Mouse (Mus musculus): ENCODE results near the gene Nupl2. TPM values are rescaled to one million over a fixed set of nuclear protein-coding genes. Genes with fewer than 3 reads are reported as not detected.

The Nupl2 gene
- 14.1 and 15.3 TPM in 2 replicates for polyA plus RNA-seq (2015; fragmentation: Nextera tagmentation; extraction: Ambion mirVana)

DNA sequence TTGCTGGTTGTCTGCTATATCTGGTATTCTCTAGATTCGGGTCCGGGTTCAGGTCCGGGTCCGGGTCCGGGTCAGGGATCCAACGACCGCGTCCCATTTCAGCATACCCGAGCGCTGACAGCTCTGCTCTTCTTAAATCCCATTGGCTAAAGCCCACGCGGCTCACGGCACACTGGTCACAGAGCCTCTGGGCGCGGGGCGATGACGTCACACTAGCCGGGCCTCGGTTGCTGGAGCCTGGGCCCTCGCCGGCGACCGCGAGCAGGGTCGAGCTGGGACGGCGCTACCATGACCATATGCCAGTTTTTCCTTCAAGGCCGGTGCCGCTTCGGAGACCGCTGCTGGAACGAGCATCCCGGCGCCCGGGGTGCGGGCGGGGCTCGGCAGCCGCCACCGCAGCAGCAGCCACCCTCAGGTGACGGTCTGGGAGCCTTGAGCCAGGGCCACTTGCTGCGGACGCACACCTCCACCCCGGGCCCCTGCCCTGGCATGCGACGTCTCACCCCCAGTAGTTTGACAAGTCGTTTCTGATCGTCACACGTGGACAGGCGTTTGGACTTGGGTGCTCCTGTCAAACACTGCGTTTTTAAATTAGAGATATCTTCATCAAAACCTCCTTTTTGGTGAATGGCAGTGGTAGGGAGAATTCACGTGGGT is at the start of gene Nupl2:
TSS of gene Nupl2 (plus strand) at position 175 of the 657 bp plus-strand sequence.
- peak; percentile 99 for ATAC-seq (ENCODE audit: low FRiP score)
- Histone ChIP-seq H3K27me3 (replicated peaks) (no peaks in the 10 kb centered on the region), H3K36me3 (peaks cover 21% of the 10 kb centered on the region), H3K4me2 (peak within 1 kb of the TSS; percentile 75), H3K4me3 (replicated peaks) (peak within 1 kb of the TSS; percentile 67), H3K9ac (replicated peaks) (peak within 1 kb of the TSS; percentile 91), H3K9me3 (replicated peaks) (no peaks in the 10 kb centered on the region), H3K4me1 (peaks cover 10% of the 10 kb centered on the region), H3K27ac (replicated peaks) (peak within 1 kb of the TSS; percentile 81)
- WGBS = under 1% methylated on average over 52 of the region's 52 CpGs

DNA sequence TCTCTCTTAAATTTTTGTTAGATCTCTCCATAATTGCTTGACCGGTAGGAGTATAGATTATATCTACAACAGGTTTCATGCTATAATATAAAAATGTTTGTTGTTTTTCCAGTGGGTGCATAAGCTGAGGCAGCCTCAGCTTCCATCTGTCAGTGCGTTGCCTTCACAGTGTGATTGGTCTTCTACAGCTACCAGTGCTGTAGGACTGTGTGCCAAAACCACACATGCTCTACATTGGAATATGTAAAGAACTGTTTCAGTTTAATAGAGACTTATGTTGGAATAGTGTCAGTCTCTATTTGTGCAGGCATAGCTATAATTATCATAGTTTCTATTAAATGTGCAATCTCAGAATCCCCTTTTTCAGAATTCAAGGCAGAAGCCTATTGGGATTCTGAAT is 42.5 kb upstream of the Nupl2 start:
- Histone ChIP-seq H3K4me1 (peaks cover 12% of the 10 kb centered on the region; the same call in 1 of the 2 replicates), H3K36me3 (peaks cover 9% of the 10 kb centered on the region; the same call in 1 of the 2 replicates), H3K4me3 (replicated peaks) (no peak overlapping the region), H3K27me3 (replicated peaks) (no peaks in the 10 kb centered on the region), H3K9me3 (replicated peaks) (no peaks in the 10 kb centered on the region), H3K9ac (replicated peaks) (no peak overlapping the region), H3K4me2 (no peak overlapping the region), H3K27ac (replicated peaks) (no peak overlapping the region)
- ATAC-seq (ENCODE audit: low FRiP score) = no peak
- 92% methylated on average over 2 of the region's 2 CpGs for WGBS

DNA sequence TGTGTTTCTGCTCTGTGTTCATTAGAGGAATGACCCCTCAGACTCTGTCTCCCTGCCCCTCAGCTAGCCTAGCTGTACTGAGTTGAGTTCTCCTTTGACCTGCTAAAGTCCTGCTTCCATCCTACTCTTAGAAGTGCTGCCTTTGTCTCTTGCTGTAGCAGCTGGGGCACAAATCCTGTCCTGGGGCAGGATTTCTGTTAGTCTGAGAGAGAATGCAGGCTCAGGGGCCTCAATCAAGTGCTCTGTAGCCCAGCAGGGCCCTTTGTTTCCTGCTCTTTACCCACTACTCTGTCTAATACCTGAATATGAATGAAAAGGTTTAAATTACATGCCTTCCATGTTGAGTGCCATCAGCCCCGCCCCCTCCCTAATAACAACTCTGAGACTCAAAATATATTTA is 40.6 kb upstream of the Nupl2 start:
- no peak overlapping the region for H3K4me3 ChIP-seq (replicated peaks)
- H3K36me3 ChIP-seq = peaks cover 10% of the 10 kb centered on the region
- WGBS = 57% methylated on average over 1 of the region's 1 CpGs
- no peaks in the 10 kb centered on the region for H3K9me3 ChIP-seq (replicated peaks)
- H3K27ac ChIP-seq (replicated peaks) = no peak overlapping the region
- H3K4me2 ChIP-seq = no peak overlapping the region
- peaks cover 12% of the 10 kb centered on the region; the same call in 1 of the 2 replicates for H3K4me1 ChIP-seq
- ATAC-seq (ENCODE audit: low FRiP score) = no peak
- H3K9ac ChIP-seq (replicated peaks) = no peak overlapping the region
- H3K27me3 ChIP-seq (replicated peaks) = no peaks in the 10 kb centered on the region

DNA sequence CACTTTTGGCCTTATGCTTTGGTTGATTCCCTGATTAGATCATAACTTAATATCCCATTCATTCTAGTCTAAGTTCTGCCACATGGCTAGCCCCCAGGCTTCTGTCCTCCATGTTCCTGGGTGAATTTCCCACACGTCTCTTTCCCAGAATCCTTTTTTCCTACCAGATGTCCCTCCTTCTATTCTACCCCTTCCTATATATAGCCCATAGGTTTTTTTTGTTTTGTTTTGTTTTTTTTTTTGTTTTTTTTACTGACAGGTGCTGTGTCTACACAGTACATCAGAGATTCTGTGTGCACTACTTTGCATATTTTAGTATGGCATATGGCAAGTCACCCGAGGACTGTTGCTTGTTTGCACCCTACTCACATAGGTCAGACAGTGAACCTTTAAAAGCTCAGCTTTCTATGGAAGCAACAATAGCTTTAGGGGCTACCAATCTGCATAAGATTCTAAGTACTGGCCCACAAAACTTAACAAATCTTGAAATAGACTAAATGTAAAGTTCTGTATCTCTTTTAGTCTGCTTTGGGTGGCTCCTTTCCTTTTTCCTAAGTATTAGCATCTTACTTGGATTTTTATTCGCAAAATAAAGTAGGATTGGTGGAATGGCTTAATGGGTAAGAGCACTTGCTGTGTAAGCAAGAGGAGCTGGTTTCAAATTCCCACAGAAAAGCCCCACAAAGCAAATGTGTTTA is 40.0 kb upstream of the Nupl2 start:
- Histone ChIP-seq H3K27me3 (replicated peaks) (no peaks in the 10 kb centered on the region), H3K9me3 (replicated peaks) (no peaks in the 10 kb centered on the region), H3K27ac (replicated peaks) (no peak overlapping the region), H3K36me3 (peaks cover 6% of the 10 kb centered on the region), H3K9ac (replicated peaks) (no peak overlapping the region), H3K4me2 (no peak overlapping the region), H3K4me1 (peaks cover 12% of the 10 kb centered on the region; the same call in 1 of the 2 replicates), H3K4me3 (replicated peaks) (no peak overlapping the region)
- 25% methylated on average over 3 of the region's 3 CpGs for WGBS
- no peak for ATAC-seq (ENCODE audit: low FRiP score)

DNA sequence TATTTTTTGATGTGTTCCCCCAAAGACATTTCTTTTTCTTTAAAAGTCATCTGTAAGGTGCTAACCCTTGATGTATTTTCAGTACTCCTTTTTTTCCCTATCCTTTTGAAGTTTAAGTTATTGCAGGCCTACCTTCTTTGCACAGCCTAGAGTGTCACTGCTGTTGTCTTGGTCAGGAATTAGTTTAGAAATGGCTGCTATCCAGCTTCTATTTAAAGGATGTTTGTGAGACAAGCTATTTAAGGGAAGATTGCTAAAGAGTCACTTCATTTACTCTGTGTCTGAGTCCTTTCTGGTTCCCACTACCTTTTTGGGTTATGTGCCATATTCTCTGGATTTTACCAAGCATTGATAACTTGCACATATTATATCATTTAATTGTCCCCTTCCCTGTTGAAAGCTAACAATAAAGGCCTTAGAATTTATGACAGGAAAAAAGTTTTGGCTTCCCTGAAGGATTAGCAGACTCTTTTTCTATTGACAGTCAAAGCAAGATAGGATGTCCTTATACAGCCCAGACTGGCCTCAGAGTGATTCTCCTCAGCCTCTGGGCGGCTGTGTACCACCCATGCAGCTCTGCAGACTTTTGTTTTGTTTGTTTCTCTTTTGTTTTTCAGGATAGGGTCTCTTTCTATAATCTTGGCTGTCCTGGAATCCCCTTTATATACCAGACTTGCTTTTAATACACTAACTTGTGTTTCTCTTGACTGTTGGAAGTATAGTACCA is 38.7 kb upstream of the Nupl2 start:
- H3K4me1 ChIP-seq = peaks cover 12% of the 10 kb centered on the region; the same call in 1 of the 2 replicates
- no peak for ATAC-seq (ENCODE audit: low FRiP score)
- H3K27me3 ChIP-seq (replicated peaks) = no peaks in the 10 kb centered on the region
- H3K9me3 ChIP-seq (replicated peaks) = no peaks in the 10 kb centered on the region
- WGBS = 33% methylated on average over 1 of the region's 1 CpGs
- H3K4me3 ChIP-seq (replicated peaks) = no peak overlapping the region
- H3K27ac ChIP-seq (replicated peaks) = no peak overlapping the region
- peaks cover 14% of the 10 kb centered on the region for H3K36me3 ChIP-seq
- H3K9ac ChIP-seq (replicated peaks) = no peak overlapping the region
- H3K4me2 ChIP-seq = no peak overlapping the region

DNA sequence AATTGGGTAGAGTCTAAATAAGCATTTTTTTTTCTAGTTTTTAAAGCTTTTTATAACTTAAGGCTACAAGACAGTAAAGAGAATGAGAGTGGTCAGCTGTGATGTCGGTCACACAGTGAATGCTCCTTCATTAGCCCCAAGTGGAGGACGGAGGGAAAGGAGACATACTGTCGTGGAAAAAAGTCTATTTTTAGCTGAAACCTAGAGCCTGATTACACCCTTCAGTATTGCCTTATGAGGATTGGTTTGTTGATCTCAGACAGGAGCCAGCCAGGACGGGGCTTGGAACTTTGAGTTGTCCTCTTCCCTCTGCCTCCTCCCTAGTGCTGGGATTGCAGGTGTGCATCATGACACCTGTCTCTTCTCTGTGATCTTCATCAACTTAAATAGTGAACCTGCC is 37.8 kb upstream of the Nupl2 start:
- no peak overlapping the region for H3K27ac ChIP-seq (replicated peaks)
- no peak overlapping the region for H3K9ac ChIP-seq (replicated peaks)
- no peaks in the 10 kb centered on the region for H3K27me3 ChIP-seq (replicated peaks)
- H3K4me2 ChIP-seq = no peak overlapping the region
- H3K9me3 ChIP-seq (replicated peaks) = no peaks in the 10 kb centered on the region
- H3K36me3 ChIP-seq = peaks cover 14% of the 10 kb centered on the region
- H3K4me3 ChIP-seq (replicated peaks) = no peak overlapping the region
- WGBS = 69% methylated on average over 4 of the region's 4 CpGs
- no peak for ATAC-seq (ENCODE audit: low FRiP score)
- peaks cover 12% of the 10 kb centered on the region; the same call in 1 of the 2 replicates for H3K4me1 ChIP-seq

DNA sequence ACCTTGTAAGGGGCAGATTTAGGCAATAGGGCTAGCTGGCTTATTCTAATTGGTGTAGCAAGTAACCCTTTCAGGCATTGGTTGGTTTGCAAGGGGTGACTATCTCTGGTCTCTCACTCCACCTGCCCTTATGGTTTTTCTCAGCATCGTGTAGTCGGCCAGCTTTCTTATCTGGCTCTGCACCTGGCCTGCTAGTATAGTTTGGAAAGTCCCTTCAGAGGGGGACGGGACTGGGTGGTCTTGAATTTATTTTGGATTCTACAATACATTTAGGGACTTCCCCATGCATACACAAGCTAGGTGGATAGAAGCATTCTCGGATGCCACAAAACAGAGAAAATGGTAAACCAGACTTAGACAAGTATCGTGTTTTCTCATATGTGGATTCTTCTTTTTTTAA is 17.8 kb upstream of the Nupl2 start:
- H3K9ac ChIP-seq (replicated peaks) = no peak overlapping the region
- peaks cover 67% of the 10 kb centered on the region for H3K36me3 ChIP-seq

DNA sequence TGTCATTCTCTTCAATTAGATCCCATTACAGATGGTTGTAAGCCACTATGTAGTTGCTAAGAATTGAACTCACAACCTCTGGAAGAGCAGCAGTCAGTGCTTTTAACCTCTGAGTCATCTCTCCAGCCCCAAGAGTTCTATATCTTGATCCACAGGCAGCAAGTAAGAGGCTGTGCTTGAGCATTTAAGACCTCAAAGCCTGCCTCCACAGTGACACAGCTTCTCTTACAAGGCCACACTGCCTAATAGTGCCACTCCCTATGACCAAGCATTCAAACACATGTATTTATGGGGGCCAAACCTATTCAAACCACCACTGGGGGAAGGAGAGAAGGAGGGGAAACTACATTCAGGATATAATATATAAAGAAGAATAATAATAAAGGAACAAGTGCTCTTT is 12.6 kb upstream of the Nupl2 start:
- Histone ChIP-seq H3K36me3 (peaks cover 56% of the 10 kb centered on the region), H3K27ac (replicated peaks) (no peak overlapping the region), H3K4me3 (replicated peaks) (no peak overlapping the region), H3K4me1 (no peaks in the 10 kb centered on the region), H3K9me3 (replicated peaks) (no peaks in the 10 kb centered on the region), H3K9ac (replicated peaks) (no peak overlapping the region), H3K27me3 (replicated peaks) (no peaks in the 10 kb centered on the region), H3K4me2 (no peak overlapping the region)
- ATAC-seq (ENCODE audit: low FRiP score) = no peak

More for the DNA sequence above, 17.8 kb upstream of the Nupl2 start:
- no peak overlapping the region for H3K27ac ChIP-seq (replicated peaks)
- H3K9me3 ChIP-seq (replicated peaks) = no peaks in the 10 kb centered on the region
- no peak for ATAC-seq (ENCODE audit: low FRiP score)
- no peaks in the 10 kb centered on the region for H3K27me3 ChIP-seq (replicated peaks)
- H3K4me3 ChIP-seq (replicated peaks) = no peak overlapping the region
- 95% methylated on average over 5 of the region's 5 CpGs for WGBS
- no peaks in the 10 kb centered on the region for H3K4me1 ChIP-seq
- H3K4me2 ChIP-seq = no peak overlapping the region

DNA sequence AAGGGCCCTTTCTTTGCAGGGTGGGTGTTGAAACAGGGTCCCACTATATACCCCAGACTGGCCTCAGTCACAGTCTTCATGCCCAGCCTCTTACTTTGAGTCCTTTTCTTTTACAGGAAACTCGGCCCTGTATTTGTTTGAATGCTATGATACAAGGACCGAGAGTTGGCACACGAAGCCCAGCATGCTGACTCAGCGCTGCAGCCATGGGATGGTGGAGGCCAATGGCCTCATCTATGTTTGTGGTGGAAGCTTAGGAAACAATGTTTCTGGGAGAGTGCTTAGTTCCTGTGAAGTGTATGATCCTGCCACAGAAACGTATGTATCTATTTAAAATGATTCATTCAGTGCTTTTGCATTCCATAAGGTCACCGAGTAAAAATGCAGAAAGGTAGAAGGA is 8.0 kb upstream of the Nupl2 start:
- Histone ChIP-seq H3K27me3 (replicated peaks) (no peaks in the 10 kb centered on the region), H3K9me3 (replicated peaks) (no peaks in the 10 kb centered on the region), H3K4me2 (no peak overlapping the region), H3K9ac (replicated peaks) (no peak overlapping the region), H3K4me3 (replicated peaks) (no peak overlapping the region), H3K36me3 (peaks cover 54% of the 10 kb centered on the region), H3K27ac (replicated peaks) (no peak overlapping the region), H3K4me1 (no peaks in the 10 kb centered on the region)
- no peak for ATAC-seq (ENCODE audit: low FRiP score)
- 89% methylated on average over 6 of the region's 6 CpGs for WGBS

DNA sequence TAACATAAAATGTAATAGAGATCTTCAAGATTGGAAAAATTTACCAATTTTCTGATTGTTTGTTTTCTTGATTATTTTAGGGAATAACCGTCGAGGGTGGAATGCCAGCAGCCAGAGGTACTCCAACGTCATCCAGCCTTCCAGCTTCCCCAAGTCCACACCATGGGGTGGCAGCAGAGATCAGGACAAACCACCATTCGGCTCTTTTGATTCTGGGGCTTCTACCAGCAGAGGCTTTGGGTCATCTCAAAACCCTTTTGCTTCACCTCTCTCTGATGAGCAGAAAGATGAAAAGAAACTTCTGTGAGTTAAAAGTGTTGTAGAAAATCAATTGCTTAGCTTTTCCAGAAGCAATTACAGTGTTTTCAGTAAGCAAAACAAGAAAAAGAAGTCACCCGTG is 2.5 kb downstream of the Nupl2 start:
- no peak overlapping the region for H3K4me2 ChIP-seq

DNA sequence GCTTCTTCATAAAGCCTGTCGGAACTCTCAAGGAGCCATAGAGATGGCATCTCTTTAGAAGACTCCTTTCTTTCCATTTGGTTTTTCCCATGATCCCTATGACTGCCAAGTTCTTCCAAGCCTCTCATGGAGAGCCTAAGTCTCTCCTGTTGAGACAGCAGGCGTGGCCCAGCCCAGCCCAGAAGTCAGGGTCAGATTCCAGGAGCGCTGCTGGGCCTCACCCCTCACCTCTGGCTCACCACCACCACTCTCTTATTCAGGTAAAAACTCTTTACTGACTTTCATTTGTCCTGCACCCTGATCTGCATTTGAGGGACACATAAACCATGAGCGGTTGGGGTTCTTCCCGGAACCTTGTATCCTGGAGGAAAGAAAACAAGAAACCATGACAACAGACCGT is 5.1 kb downstream of the Nupl2 start:
- 94% methylated on average over 6 of the region's 6 CpGs for WGBS
- H3K27ac ChIP-seq (replicated peaks) = no peak overlapping the region
- no peaks in the 10 kb centered on the region for H3K27me3 ChIP-seq (replicated peaks)
- H3K36me3 ChIP-seq = peaks cover 39% of the 10 kb centered on the region
- no peak for ATAC-seq (ENCODE audit: low FRiP score)
- H3K4me3 ChIP-seq (replicated peaks) = no peak overlapping the region
- no peak overlapping the region for H3K4me2 ChIP-seq
- H3K9ac ChIP-seq (replicated peaks) = no peak overlapping the region
- H3K4me1 ChIP-seq = peaks cover 10% of the 10 kb centered on the region
- no peaks in the 10 kb centered on the region for H3K9me3 ChIP-seq (replicated peaks)

More for the DNA sequence above, 2.5 kb downstream of the Nupl2 start:
- no peak for ATAC-seq (ENCODE audit: low FRiP score)
- H3K9ac ChIP-seq (replicated peaks) = no peak overlapping the region
- 53% methylated on average over 5 of the region's 5 CpGs for WGBS
- no peaks in the 10 kb centered on the region for H3K27me3 ChIP-seq (replicated peaks)
- H3K4me3 ChIP-seq (replicated peaks) = no peak overlapping the region
- peaks cover 31% of the 10 kb centered on the region for H3K36me3 ChIP-seq
- no peaks in the 10 kb centered on the region for H3K9me3 ChIP-seq (replicated peaks)
- peaks cover 10% of the 10 kb centered on the region for H3K4me1 ChIP-seq
- no peak overlapping the region for H3K27ac ChIP-seq (replicated peaks)

DNA sequence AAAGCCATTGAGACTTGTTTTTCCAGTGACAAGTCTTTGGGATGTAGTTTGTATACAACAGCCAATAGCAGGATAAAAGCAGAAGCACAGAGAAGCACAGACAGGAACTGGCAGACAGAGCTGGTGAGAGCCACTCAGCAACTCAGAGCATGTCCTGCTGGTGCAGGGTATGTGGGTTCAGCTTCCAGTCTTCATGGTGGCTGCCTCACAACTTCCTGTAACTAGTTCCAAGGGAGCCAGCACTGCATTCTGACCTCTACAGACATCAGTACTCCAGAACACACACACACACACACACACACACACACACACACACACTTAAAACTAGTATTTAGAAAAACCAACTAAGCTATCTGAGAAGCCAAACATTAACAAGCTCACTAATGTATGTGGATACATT is 7.3 kb downstream of the Nupl2 start:
- ATAC-seq (ENCODE audit: low FRiP score) = no peak

More for the DNA sequence above, 7.3 kb downstream of the Nupl2 start:
- no peak overlapping the region for H3K4me2 ChIP-seq
- H3K4me1 ChIP-seq = no peaks in the 10 kb centered on the region
- no peaks in the 10 kb centered on the region for H3K27me3 ChIP-seq (replicated peaks)
- H3K9ac ChIP-seq (replicated peaks) = no peak overlapping the region
- H3K27ac ChIP-seq (replicated peaks) = no peak overlapping the region
- H3K36me3 ChIP-seq = peaks cover 55% of the 10 kb centered on the region
- no peaks in the 10 kb centered on the region for H3K9me3 ChIP-seq (replicated peaks)
- no peak overlapping the region for H3K4me3 ChIP-seq (replicated peaks)
